Mouse (Mus musculus) embryonic facial prominence, embryonic 11.5 days (tissue): Measurements from ENCODE around the gene Rpl39. TPM values are rescaled to one million over a fixed set of nuclear protein-coding genes. Genes with fewer than 3 reads are reported as not detected.

ENCODE experiments used
- ATAC-seq: fragments of 200-750 bp; cut with Nextera tagmentation; replicated peaks from 2 replicates; pipeline ENCODE4 v1.8.0; 2017; ENCODE audit warnings: low read depth; ENCODE audit not compliant: insufficient number of reproducible peaks, low FRiP score, low TSS enrichment
- DNase-seq: peaks from one replicate; pipeline ENCODE4 v3.0.0-alpha.2; 2015; ENCODE audit warnings: low spot score
- H3K27ac ChIP-seq: fragments of 300-500 bp; sonication (generic); replicated peaks from 2 replicates; pipeline ENCODE4 v1.5.1; 2014; ENCODE audit warnings: mild to moderate bottlenecking, low read depth, low read length, control low read depth
- H3K27me3 ChIP-seq: fragments of 300-500 bp; sonication (generic); 2 replicates; pipeline ENCODE4 v1.6.1; 2014; ENCODE audit warnings: mild to moderate bottlenecking, low read length, moderate library complexity, mixed read lengths; ENCODE audit not compliant: control insufficient read depth, insufficient read depth
- H3K36me3 ChIP-seq: fragments of 300-500 bp; sonication (generic); replicated peaks from 2 replicates; pipeline ENCODE4 v1.6.1; 2014; ENCODE audit warnings: low read depth, mild to moderate bottlenecking, low read length, moderate library complexity, mixed read lengths; ENCODE audit not compliant: control insufficient read depth, insufficient read depth
- H3K4me1 ChIP-seq: fragments of 300-500 bp; sonication (generic); 2 replicates; pipeline ENCODE4 v1.6.1; 2014; ENCODE audit warnings: low read length, mixed read lengths; ENCODE audit not compliant: control insufficient read depth, insufficient read depth
- H3K4me2 ChIP-seq: fragments of 300-500 bp; sonication (generic); 2 replicates; pipeline ENCODE4 v1.6.1; 2014; ENCODE audit warnings: low read depth, mild to moderate bottlenecking, control low read depth, low read length, moderate library complexity
- H3K4me3 ChIP-seq: fragments of 300-500 bp; sonication (generic); 2 replicates; pipeline ENCODE4 v1.5.1; 2014; ENCODE audit warnings: low read depth, low read length, control low read depth
- H3K9ac ChIP-seq: fragments of 300-500 bp; sonication (generic); replicated peaks from 2 replicates; pipeline ENCODE4 v1.6.1; 2014; ENCODE audit warnings: mild to moderate bottlenecking, control low read depth, low read length
- H3K9me3 ChIP-seq: fragments of 300-500 bp; sonication (generic); replicated peaks from 2 replicates; pipeline ENCODE4 v1.6.1; 2016; ENCODE audit warnings: mild to moderate bottlenecking, low read length, inconsistent platforms, mixed read lengths; ENCODE audit not compliant: control insufficient read depth
- WGBS: fragments of 180-500 bp; shearing (Covaris S2); extraction: QIAGEN DNeasy Blood & Tissue Kit; methylation state at CpG from one replicate; pipeline ENCODE4 v1.1.7; 2014; 5-methylcytosine and 5-hydroxymethylcytosine counted together
- polyA plus RNA-seq: library from polyadenylated mRNA; unstranded; fragments of >200 nt; fragmentation: Nextera tagmentation; extraction: Ambion mirVana; gene quantifications from 2 replicates; pipeline ENCODE4 v1.2.1, GENCODE M21; 2014

Rpl39 gene
- polyA plus RNA-seq, result 502 and 510 TPM in 2 replicates

DNA sequence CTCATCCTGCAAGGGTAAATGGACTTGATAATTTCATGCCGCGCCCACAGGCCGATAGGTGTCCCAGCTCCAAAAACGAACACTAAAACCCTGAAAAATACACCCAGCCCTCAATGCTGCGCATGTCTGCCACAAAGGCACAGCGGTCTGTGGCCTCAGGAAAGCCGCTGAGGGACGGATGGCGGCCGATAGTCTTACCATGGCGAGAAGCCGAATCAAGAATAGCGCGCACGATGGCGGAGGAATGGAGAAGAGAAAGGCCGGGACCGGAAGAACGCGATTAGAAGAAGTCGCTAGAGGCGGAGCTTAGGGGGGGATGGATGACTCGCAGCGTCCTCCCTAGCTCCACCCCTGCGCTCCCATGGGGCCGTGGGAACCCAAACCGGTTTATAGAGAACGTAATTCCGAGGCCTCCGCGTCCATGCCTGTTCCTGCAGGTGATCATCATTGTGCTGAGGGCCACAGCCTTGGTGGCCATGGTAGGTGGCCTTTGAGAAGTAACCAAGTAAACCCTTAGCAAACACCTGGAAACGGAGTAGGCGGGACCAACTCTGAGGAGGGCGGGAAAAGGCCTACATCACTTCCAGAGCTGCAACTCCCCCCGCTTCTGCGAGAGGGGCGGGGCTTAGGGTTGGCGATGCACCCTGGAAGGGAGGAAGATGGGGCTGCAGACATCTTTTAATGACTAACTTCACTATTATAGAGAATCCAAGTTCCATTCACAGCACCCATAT lies at the start of gene Rpl39:
Rpl39 (minus strand) TSS at position 476 of the 734 bp plus-strand sequence.
- Histone ChIP-seq H3K27me3 (no peaks in the 10 kb centered on the region), H3K4me1 (no peaks in the 10 kb centered on the region), H3K27ac (peak within 1 kb of the TSS; percentile 10), H3K9ac (peak within 1 kb of the TSS; percentile 80), H3K4me3 (peak within 1 kb of the TSS; percentile 57), H3K4me2 (peak within 1 kb of the TSS; percentile 62), H3K9me3 (no peaks in the 10 kb centered on the region), H3K36me3 (no peaks in the 10 kb centered on the region)
- ATAC-seq (peak; percentile 88), DNase-seq (peak; percentile 91)
- 15% methylated on average over 38 of the region's 38 CpGs for WGBS

DNA sequence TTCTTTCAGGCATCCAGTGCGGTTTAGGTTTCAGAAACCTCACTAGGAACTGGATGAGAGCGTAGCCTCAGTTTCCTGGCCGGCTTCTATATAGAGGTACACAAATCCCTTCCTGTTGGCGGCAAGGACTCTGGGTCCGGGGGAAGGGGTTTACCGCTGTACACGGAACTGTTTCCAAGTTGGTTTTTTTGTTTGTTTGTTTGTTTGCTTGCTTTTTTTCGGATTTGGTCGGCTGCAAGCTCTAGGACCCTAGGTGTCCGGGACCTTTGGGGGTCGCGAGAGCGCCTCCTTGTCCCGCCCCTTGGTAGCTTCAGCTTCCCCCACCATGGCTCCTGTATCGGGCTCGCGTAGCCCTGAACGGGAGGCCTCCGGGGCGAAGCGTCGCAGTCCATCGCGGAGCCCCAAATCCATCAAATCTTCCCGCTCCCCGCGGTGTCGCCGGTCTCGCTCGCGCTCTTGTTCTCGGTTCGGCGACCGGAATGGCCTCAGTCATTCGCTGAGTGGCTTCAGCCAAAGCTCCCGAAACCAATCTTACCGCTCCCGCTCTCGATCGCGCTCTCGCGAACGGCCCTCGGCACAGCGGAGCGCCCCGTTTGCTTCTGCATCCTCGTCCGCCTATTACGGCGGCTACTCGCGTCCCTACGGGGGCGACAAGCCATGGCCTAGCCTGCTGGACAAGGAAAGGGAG lies 41.6 kb upstream of the Rpl39 start, which contains the start of gene Nkap:
Nkap (plus strand) TSS at position 125 of the 688 bp plus-strand sequence.
- Histone ChIP-seq H3K27ac (no peak within 1 kb of the TSS; the same call in 1 of the 2 replicates), H3K4me2 (peak within 1 kb of the TSS; percentile 43), H3K9me3 (no peaks in the 10 kb centered on the region), H3K4me3 (peak within 1 kb of the TSS; percentile 61), H3K9ac (peak within 1 kb of the TSS; percentile 79), H3K36me3 (no peaks in the 10 kb centered on the region), H3K27me3 (no peaks in the 10 kb centered on the region), H3K4me1 (no peaks in the 10 kb centered on the region)
- ATAC-seq (peak; percentile 78), DNase-seq (peak; percentile 81)
- 14% methylated on average over 49 of the region's 58 CpGs for WGBS

DNA sequence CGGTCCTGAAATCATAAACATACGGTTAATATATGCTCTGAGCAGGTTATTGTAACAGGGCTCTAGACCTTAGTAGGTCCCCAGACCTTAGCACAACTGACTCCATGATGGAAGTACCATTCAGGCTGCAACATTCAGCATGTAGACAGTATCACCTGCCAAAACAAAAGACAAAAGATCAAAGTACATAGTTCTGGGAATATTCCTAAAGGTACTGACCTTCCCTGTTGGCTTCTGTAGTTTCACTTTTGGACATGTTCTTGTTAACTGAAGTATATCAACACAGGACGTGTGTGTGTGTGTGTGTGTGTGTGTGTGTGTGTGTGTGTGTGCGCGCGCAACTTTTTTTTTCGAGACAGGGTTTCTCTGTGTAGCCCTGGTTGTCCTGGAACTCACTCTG lies 40.3 kb upstream of the Rpl39 start:
- H3K4me2 ChIP-seq, result no peak overlapping the region
- H3K27me3 ChIP-seq, result no peaks in the 10 kb centered on the region
- no peaks in the 10 kb centered on the region for H3K9me3 ChIP-seq
- no peaks in the 10 kb centered on the region for H3K4me1 ChIP-seq
- no peak overlapping the region for H3K27ac ChIP-seq
- no peak overlapping the region for H3K9ac ChIP-seq
- DNase-seq (no peak), ATAC-seq (no peak)
- WGBS, result 85% methylated on average over 7 of the region's 7 CpGs
- no peaks in the 10 kb centered on the region for H3K36me3 ChIP-seq
- no peak overlapping the region for H3K4me3 ChIP-seq

DNA sequence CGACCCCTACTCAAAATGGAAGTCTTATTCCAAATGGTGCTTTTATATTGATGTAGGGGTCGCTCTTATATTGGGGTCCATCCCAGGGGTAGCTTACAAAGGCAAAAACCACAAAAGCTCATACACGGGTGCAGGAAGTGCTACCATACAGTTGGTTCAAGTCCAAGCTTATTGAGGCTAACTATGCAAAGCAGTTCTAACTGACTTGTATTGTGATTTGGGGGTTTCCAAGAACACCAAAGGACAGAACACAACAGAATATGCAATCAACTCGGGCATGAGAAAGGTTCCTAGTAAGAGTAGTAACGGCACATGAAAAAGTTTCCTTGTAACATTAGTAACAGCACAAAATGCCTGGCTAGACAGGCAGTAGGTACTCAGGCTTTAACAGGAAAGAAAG lies 35.0 kb upstream of the Rpl39 start:
- ATAC-seq, result no peak
- H3K9me3 ChIP-seq, result no peaks in the 10 kb centered on the region
- no peak overlapping the region for H3K4me2 ChIP-seq
- H3K27me3 ChIP-seq, result no peaks in the 10 kb centered on the region
- no peak for DNase-seq
- 71% methylated on average over 5 of the region's 5 CpGs for WGBS
- H3K4me1 ChIP-seq, result no peaks in the 10 kb centered on the region
- H3K4me3 ChIP-seq, result no peak overlapping the region
- H3K36me3 ChIP-seq, result no peaks in the 10 kb centered on the region
- H3K27ac ChIP-seq, result no peak overlapping the region
- no peak overlapping the region for H3K9ac ChIP-seq

DNA sequence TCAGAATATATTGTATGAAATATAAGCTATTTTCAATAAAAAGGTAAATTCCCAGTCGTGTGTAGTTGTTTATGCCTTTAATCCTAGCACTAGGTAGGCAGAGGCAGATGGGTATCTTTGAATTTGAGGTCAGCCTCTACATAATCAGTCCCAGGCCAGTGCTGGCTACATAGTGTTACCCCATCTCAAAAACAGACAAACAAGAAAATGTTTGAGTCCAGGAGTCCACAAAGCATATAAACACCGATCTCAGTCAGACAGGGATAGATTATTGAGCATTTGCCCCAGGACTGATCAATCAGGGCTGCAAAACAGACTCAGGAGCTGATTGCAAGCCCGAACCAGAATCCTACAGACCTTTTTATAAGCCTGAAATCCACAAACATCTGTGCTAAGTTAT lies 34.4 kb upstream of the Rpl39 start:
- Histone ChIP-seq H3K9me3 (no peaks in the 10 kb centered on the region), H3K36me3 (no peaks in the 10 kb centered on the region), H3K4me1 (no peaks in the 10 kb centered on the region), H3K4me2 (no peak overlapping the region), H3K27ac (no peak overlapping the region), H3K9ac (no peak overlapping the region), H3K4me3 (no peak overlapping the region), H3K27me3 (no peaks in the 10 kb centered on the region)
- DNase-seq (no peak), ATAC-seq (no peak)
- 64% methylated on average over 3 of the region's 3 CpGs for WGBS

DNA sequence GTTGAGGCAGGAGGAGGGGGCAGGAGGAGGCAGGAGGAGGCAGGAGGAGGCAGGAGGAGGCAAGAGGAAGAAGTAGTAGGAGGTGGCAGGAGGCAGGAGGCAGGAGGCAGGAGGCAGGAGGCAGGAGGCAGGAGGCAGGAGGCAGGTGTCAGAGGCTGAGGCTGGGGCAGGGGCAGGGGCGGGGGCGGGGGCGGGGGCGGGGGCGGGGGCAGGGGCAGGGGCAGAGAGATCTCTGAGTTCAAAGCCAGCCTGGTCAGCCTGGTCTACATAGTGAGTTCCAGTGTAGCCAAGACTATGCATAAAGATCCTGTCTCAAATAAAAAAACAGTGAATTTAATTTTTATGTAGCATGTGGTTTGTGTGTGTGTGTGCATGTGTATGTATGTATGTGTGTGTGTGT lies 31.9 kb upstream of the Rpl39 start:
- DNase-seq (no peak), ATAC-seq (no peak)
- Histone ChIP-seq H3K27ac (no peak overlapping the region), H3K27me3 (no peaks in the 10 kb centered on the region), H3K4me3 (no peak overlapping the region), H3K9me3 (no peaks in the 10 kb centered on the region), H3K4me2 (no peak overlapping the region), H3K36me3 (no peaks in the 10 kb centered on the region), H3K4me1 (no peaks in the 10 kb centered on the region), H3K9ac (no peak overlapping the region)
- no CpG with 5 or more reads among the region's 5 CpGs for WGBS

DNA sequence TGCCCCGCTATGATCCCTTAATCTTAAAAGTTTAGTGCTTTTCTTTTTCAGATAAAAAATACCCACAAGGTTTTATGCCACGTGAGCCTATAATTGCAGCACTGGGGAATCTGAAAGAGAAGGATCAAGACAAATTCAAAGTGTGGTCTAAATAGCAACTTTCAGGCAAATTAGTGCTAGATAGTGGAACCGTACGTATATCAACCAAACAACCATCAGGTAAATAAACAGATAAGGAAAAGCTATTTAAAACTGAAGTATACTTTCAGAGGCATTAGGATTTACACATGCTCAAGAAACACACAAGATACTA lies 25.6 kb upstream of the Rpl39 start:
- Histone ChIP-seq H3K4me2 (no peak overlapping the region), H3K4me1 (no peaks in the 10 kb centered on the region), H3K9me3 (no peaks in the 10 kb centered on the region), H3K27ac (no peak overlapping the region), H3K36me3 (no peaks in the 10 kb centered on the region), H3K4me3 (no peak overlapping the region), H3K27me3 (no peaks in the 10 kb centered on the region), H3K9ac (no peak overlapping the region)
- DNase-seq (no peak), ATAC-seq (no peak)
- WGBS, result 74% methylated on average over 4 of the region's 4 CpGs

DNA sequence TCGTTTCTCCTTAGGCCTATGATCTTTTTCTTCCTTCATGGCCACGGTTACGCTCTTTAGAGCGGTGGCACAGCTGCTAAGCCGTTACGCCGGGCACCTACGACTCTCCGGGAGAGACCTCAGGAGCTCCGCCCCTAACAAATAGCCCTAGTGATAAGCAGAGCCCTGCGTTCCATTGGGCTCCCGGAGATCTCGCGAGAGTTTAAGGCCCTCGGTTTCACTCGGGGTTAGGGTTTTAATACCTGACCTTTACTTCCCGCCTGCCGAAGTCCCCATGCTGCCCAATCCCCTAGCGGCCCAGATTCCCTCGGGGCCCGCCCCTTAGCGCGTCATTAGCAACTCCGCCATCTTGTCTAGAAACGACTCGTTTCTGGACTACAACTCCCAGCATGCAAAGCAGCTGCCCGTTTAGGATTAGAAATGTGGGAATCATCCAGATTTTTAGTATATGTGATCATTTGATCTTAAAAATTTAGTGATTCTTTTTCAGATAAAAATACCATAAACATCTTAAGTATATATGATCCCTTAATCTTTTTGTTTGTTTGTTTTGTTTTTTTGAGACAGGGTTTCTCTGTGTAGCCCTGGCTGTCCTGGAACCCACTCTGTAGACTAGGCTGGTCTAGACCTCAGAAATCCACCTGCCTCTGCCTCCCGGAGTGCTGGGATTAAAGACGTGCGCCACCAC lies 25.1 kb upstream of the Rpl39 start, which contains the start of gene Upf3b:
Upf3b (minus strand) TSS at position 130 of the 688 bp plus-strand sequence.
- peak; percentile 93 for DNase-seq
- H3K4me2 ChIP-seq, result peak within 1 kb of the TSS; percentile 41
- H3K27ac ChIP-seq, result peak within 1 kb of the TSS; percentile 59; the same call in 1 of the 2 replicates
- H3K27me3 ChIP-seq, result no peaks in the 10 kb centered on the region
- no peaks in the 10 kb centered on the region for H3K9me3 ChIP-seq
- ATAC-seq, result peak; percentile 97
- H3K9ac ChIP-seq, result peak within 1 kb of the TSS; percentile 61
- no peaks in the 10 kb centered on the region for H3K4me1 ChIP-seq
- no peaks in the 10 kb centered on the region for H3K36me3 ChIP-seq
- WGBS, result 16% methylated on average over 30 of the region's 30 CpGs
- H3K4me3 ChIP-seq, result peak within 1 kb of the TSS; percentile 50
